Mouse (Mus musculus) heart, adult 9 months (tissue): ENCODE results near the gene Cdc42se2.

Experiments used
- DNase-seq, 2 experiments: peaks; one replicate each; pipeline ENCODE4 v3.0.0; 2022; ENCODE audit warnings: low spot score in 2 of 2

The Cdc42se2 gene

GRCm38 (mm10) chr11:54787488-54788474 is at the start of gene Cdc42se2:
Gene Cdc42se2, minus strand, starts transcription at chr11:54787675.
- peak; percentile 96 for DNase-seq

GRCm38 (mm10) chr11:54836106-54836505 is 48.6 kb upstream of the Cdc42se2 start:
- no peak for DNase-seq

- no peak for DNase-seq
Measured at GRCm38 (mm10) chr11:54834596-54834995, 47.1 kb upstream of the Cdc42se2 start.

GRCm38 (mm10) chr11:54833833-54834232 is 46.4 kb upstream of the Cdc42se2 start:
- no peak for DNase-seq

- no peak for DNase-seq
Measured at GRCm38 (mm10) chr11:54826819-54827218, 39.3 kb upstream of the Cdc42se2 start.

GRCm38 (mm10) chr11:54825774-54826173 is 38.3 kb upstream of the Cdc42se2 start:
- DNase-seq, result no peak

- no peak for DNase-seq
Measured at GRCm38 (mm10) chr11:54823467-54823866, 36.0 kb upstream of the Cdc42se2 start.

- no peak for DNase-seq
Measured at GRCm38 (mm10) chr11:54819489-54819888, 32.0 kb upstream of the Cdc42se2 start.

- no peak for DNase-seq
Measured at GRCm38 (mm10) chr11:54817449-54817848, 30.0 kb upstream of the Cdc42se2 start.

GRCm38 (mm10) chr11:54815659-54816058 is 28.2 kb upstream of the Cdc42se2 start:
- no peak for DNase-seq

- peak; percentile 18 to 42 for DNase-seq
Measured at GRCm38 (mm10) chr11:54812812-54813516, 25.5 kb upstream of the Cdc42se2 start.

- DNase-seq, result no peak
Measured at GRCm38 (mm10) chr11:54812314-54812713, 24.8 kb upstream of the Cdc42se2 start.

- DNase-seq, result no peak
Measured at GRCm38 (mm10) chr11:54811054-54811453, 23.6 kb upstream of the Cdc42se2 start.

- DNase-seq, result no peak
Measured at GRCm38 (mm10) chr11:54809582-54809981, 22.1 kb upstream of the Cdc42se2 start.

GRCm38 (mm10) chr11:54808177-54808576 is 20.7 kb upstream of the Cdc42se2 start:
- DNase-seq, result no peak

GRCm38 (mm10) chr11:54807669-54808068 is 20.2 kb upstream of the Cdc42se2 start:
- DNase-seq, result peak in 1 of 2 experiments; percentile 31

- no peak for DNase-seq
Measured at GRCm38 (mm10) chr11:54806891-54807290, 19.4 kb upstream of the Cdc42se2 start.

- DNase-seq, result peak; percentile 85 to 86
Measured at GRCm38 (mm10) chr11:54805196-54805595, 17.7 kb upstream of the Cdc42se2 start.

- no peak for DNase-seq
Measured at GRCm38 (mm10) chr11:54802621-54803020, 15.1 kb upstream of the Cdc42se2 start.

- DNase-seq, result peak; percentile 74 to 79
Measured at GRCm38 (mm10) chr11:54801791-54802558, 14.5 kb upstream of the Cdc42se2 start.

- no peak for DNase-seq
Measured at GRCm38 (mm10) chr11:54796551-54796950, 9.1 kb upstream of the Cdc42se2 start.

GRCm38 (mm10) chr11:54794678-54795077 is 7.2 kb upstream of the Cdc42se2 start:
- DNase-seq, result no peak
